Mouse (Mus musculus) cerebellum, adult (tissue): ENCODE results near the gene Eqtn.

ENCODE experiments used
- ATAC-seq: cut with Nextera tagmentation; 2 replicates; pipeline ENCODE4 v1.9.2; 2017; ENCODE audit warnings: mild to moderate bottlenecking, moderate library complexity, mixed read lengths; ENCODE audit not compliant: insufficient number of reproducible peaks, low FRiP score, low TSS enrichment

Gene Eqtn

DNA sequence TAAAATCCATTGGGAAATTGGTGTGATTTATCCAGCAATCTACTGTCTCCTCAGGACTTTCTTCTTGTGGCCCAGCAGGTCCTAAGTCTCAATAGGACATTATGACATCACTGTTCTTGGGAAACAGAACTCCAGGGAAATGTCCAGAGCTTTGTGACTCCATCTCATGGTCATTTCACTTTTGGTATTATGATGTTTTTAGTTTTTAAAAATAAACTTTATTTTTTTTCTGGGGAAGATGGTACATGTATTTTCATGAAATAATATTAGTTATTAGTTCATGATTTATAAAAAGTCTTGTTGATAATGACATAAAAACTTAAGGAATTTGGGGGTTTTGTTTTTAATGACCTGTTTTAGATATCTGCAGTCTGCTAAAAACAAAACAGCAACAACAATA, at the start of gene Eqtn:
Gene Eqtn (minus strand): TSS at position 101 of the 400 bp plus-strand sequence.
- ATAC-seq: no peak

DNA sequence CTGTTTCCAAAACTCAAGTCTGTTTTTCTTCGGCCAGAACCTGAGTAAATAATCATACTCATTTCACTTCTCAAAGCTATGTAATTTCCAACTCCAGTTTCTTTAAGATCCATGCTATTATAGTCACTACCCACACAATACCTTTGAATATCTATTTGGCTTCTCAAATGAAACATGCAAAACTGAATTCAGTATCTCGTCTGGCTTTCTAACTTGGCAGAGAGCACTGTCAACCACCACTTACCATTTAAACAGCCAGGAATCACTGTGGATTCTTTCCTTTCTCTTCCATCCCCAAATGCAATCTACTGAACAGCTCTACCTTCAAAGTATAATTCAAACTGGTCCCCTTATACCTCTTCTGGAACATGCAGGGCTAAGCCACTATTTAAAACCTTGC, 44.7 kb upstream of the Eqtn start:
- ATAC-seq: no peak

DNA sequence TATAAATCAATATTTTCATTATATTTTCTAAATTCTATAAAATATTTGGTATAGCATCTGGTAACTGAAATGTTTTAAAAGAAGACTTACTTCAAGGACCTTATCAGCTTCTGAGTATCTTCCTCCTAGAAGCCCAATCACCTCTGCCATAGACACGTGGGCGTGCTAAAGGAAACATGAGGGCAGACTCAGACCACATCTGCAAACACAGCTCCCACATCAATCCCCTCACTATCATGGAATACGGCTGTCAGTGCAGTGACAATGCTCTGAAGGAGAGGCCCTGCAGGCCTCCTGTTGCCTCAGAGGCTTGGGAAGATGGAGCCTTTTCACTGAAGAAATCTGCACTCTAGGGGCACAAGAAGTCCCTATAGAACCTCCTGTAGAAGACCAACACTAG, 24.1 kb upstream of the Eqtn start:
- no peak for ATAC-seq

DNA sequence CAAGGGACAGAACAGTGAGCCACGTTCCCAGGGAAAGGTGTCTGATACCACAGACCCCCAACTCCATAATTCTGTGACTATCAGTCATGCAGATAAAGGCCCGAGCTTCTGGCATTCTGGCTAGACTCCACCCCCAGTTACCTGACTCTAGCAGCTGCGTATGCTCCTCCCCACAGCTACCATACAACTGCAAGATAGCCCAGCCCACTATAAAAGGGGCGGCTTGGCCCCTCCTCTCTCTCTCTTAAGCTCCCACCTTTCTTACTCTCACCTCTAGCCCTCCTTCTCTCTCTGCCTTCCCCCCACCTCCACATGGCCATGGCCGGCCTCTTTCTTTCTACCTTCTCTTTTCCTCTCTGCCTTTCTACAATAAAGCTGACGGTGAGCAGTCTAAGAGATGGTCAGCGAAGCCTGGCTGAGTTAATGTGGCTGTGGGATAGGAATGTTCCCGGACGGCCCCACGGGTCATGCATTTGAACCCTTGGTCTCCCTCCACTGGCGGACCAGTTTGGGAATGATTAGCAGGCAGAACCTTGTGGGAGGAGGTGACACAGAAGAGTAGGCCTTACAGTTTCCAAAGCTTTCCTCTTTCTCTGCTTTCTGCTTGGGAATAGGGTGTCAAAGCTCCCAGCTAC, 12.7 kb upstream of the Eqtn start:
- no peak for ATAC-seq

DNA sequence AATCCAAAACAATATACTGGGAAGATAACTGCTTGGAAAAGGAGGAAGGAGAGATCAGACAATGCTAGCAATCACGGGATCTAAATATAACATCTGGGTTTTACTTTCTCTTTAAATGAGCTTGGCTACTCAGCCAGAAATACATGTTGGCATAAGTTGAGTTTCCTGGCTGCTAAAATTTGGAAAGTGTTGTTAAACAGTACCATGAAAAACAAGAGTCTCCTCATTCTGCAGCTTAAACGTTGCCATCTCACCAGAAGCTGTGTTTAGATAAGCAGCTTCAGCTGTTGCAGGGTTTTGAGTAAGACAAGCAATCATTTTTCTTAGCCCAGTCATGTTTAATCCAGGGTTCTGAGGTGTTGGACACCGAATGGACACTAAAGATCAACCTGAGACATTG, 26.9 kb downstream of the Eqtn start:
- ATAC-seq: no peak

DNA sequence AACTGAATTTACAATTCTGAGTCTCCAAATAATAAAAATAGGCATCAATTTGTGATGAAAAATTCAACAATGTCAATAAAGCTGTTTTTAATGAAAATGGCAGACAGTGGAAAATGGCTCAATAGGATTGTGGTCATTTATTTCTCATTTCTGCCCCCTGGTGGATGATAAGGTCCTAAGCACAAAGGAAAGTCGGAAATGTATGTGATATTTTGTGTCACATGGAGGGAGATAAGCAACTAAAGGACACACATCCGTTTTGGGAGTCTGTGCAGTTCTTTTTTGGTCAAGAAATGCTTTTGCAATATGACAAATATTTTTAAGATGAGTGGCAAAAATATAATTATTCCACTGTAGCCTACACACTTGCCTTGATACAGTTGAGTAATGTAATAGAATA, 27.9 kb downstream of the Eqtn start:
- ATAC-seq: no peak
